15 mouse cellular contexts compared by ENCODE assay signal in genomic region chr4:82275996-82276395, GRCm38 (mm10).
A peak's percentile ranks its signal among the peaks of the same experiment; 100 is the strongest.
DNase-seq lines count a peak whose midpoint lies in the region; ATAC-seq and TF ChIP-seq lines count a peak whose summit lies in the region.
"Had no signal": no experiment of that assay in that cellular context is flagged by ENCODE, and none has a peak within 500 bp of the region (broad histone marks: within the 10 kb centered on the region; RNA-seq: fewer than 3 reads in every experiment).

No protein-coding gene starts in this region.

- no peaks in the 10 kb centered on the region for H3K27me3 ChIP-seq in embryonic facial prominence, embryonic 14.5 days (replicated peaks; ENCODE audit: control insufficient read depth, insufficient read depth, low read length)
- no peaks in the 10 kb centered on the region for H3K27me3 ChIP-seq in limb, embryonic 14.5 days (ENCODE audit: control insufficient read depth, insufficient read depth, low read length)
- H3K27me3 ChIP-seq: forebrain, embryonic 12.5 days; neural tube, embryonic 13.5 days had no signal

- no peak overlapping the region for H3K9ac ChIP-seq in embryonic facial prominence, embryonic 14.5 days (ENCODE audit: low read depth, low read length)
- no peak overlapping the region for H3K9ac ChIP-seq in limb, embryonic 14.5 days (ENCODE audit: low read depth, low read length, severe bottlenecking)
- H3K9ac ChIP-seq: forebrain, embryonic 12.5 days; neural tube, embryonic 13.5 days had no signal

- no peak for ATAC-seq in embryonic facial prominence, embryonic 14.5 days (ENCODE audit: low read depth)
- no peak for ATAC-seq in limb, embryonic 14.5 days (ENCODE audit: low FRiP score, low read depth)

- H3K9me3 ChIP-seq in embryonic facial prominence, embryonic 14.5 days (ENCODE audit: control insufficient read depth, low read length), result no peaks in the 10 kb centered on the region
- no peaks in the 10 kb centered on the region for H3K9me3 ChIP-seq in limb, embryonic 14.5 days (ENCODE audit: control insufficient read depth, low read length)
- H3K9me3 ChIP-seq: forebrain, embryonic 12.5 days; neural tube, embryonic 13.5 days had no signal

- 34% methylated on average over 2 of the region's 2 CpGs for WGBS in embryonic facial prominence, embryonic 14.5 days
- WGBS in limb, embryonic 14.5 days, result 41% methylated on average over 2 of the region's 2 CpGs

- peaks cover 26% of the 10 kb centered on the region for H3K4me1 ChIP-seq in embryonic facial prominence, embryonic 14.5 days (ENCODE audit: control insufficient read depth, insufficient read depth, low read length)
- H3K4me1 ChIP-seq in limb, embryonic 14.5 days (ENCODE audit: control insufficient read depth, insufficient read depth, low read length), result peaks cover 24% of the 10 kb centered on the region

- no peak overlapping the region for H3K4me2 ChIP-seq in embryonic facial prominence, embryonic 14.5 days (ENCODE audit: low read depth, low read length)
- H3K4me2 ChIP-seq in limb, embryonic 14.5 days (replicated peaks; ENCODE audit: low read depth, low read length, severe bottlenecking), result no peak overlapping the region
- H3K4me2 ChIP-seq: forebrain, embryonic 12.5 days; neural tube, embryonic 13.5 days had no signal

- no peak for TF ChIP-seq POLR2A in limb, embryonic 14.5 days (IDR thresholded peaks at IDR 0.05; ENCODE audit: borderline replicate concordance, extremely low read depth, insufficient read depth, insufficient read length)

- intact Hi-C loops in heart, postnatal 25 days (cut with DNase I), result loop anchor here (2.0 to 10.0 kb wide), 2 partner anchors 27 to 59 kb away; no protein-coding TSS in a partner anchor

- DNase-seq in heart, adult 8-10 months (ENCODE audit: low spot score), result peak; percentile 38
- no peak for DNase-seq in heart, postnatal 25 days (ENCODE audit: low spot score)
- peak; percentile 13 for DNase-seq in kidney, postnatal 14 days
- DNase-seq in kidney, postnatal 4 days, result no peak
- DNase-seq in embryonic facial prominence, embryonic 14.5 days (ENCODE audit: low spot score), result peak; percentile 76
- peak; percentile 35 for DNase-seq in limb, embryonic 14.5 days (ENCODE audit: low spot score)
- DNase-seq in c-Kit-positive CD71-positive TER-119-positive erythroid progenitor cells, embryonic 14.5 days (ENCODE audit: low spot score), result no peak
- DNase-seq: adrenal gland, adult 2 months; B cell, adult 2 months; cerebellum, postnatal 14 days; kidney, adult 8-10 months; right cerebral cortex, postnatal 4 days; thymus, postnatal 4 days had no signal

- no peaks in the 10 kb centered on the region for H3K36me3 ChIP-seq in embryonic facial prominence, embryonic 14.5 days (ENCODE audit: control insufficient read depth, insufficient read depth, low read length)
- H3K36me3 ChIP-seq in limb, embryonic 14.5 days (ENCODE audit: control insufficient read depth, insufficient read depth, low read length), result no peaks in the 10 kb centered on the region
- H3K36me3 ChIP-seq: forebrain, embryonic 12.5 days; neural tube, embryonic 13.5 days had no signal

- no peak overlapping the region for H3K4me3 ChIP-seq in embryonic facial prominence, embryonic 14.5 days (ENCODE audit: low read depth, low read length)
- no peak overlapping the region for H3K4me3 ChIP-seq in limb, embryonic 14.5 days (replicated peaks; ENCODE audit: low read length)
- H3K4me3 ChIP-seq: forebrain, embryonic 12.5 days; neural tube, embryonic 13.5 days had no signal

- peak overlapping the region; percentile 50 for H3K27ac ChIP-seq in embryonic facial prominence, embryonic 14.5 days (replicated peaks; ENCODE audit: low read depth, low read length)
- 0 out of 2 replicates have a peak overlapping the region, but pooled peaks have one; percentile 22 for H3K27ac ChIP-seq in limb, embryonic 14.5 days (replicated peaks; ENCODE audit: low read depth, low read length)
- H3K27ac ChIP-seq: forebrain, embryonic 12.5 days; neural tube, embryonic 13.5 days had no signal

Comparison
In these comparisons a context has a peak if more than half of its experiments do, and no peak if none do; other contexts are left out.
1. DNase-seq: peak in heart, adult 8-10 months (single experiment), kidney, postnatal 14 days (single experiment), embryonic facial prominence, embryonic 14.5 days (single experiment) and limb, embryonic 14.5 days (single experiment); none in heart, postnatal 25 days (single experiment), kidney, postnatal 4 days (0 of 2) and c-Kit-positive CD71-positive TER-119-positive erythroid progenitor cells, embryonic 14.5 days (single experiment).